In the genomic region with DNA sequence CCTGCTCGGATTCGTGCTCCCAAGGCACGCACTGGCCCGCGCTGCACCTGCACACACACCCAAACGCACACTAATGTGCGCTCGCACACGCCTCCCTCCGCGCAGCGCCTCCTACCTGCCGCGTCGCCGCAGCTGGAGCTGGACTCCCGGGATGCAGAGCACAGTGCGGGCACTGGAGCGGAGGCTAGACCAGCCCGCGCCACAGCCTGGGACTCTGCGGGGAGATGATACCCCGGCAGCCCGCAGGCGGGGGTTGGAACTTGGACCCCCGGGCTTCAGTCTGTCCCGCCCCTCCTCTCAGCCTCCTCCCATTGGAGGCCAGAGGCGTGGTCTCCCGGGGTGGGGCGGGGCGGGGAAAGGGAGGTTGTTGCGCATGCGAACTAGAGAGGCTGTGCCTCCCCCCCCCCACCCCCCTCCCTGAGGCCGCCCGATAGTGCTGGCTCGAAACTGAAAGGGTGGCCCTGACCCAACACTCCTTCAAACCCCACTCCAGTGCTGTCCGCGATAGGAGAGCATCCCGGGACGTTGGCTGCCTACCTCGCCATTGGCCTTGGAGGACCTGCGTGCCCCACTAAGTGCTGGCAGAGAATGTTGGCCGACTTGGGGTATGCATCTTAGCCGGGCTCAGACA, we compare ENCODE assay signal across 8 mouse cellular contexts. TPM values are rescaled to one million over a fixed set of nuclear protein-coding genes. Genes with fewer than 3 reads are reported as not detected.
DNase-seq lines count a peak whose midpoint lies in the region; ATAC-seq lines count a peak whose summit lies in the region.

A gene (minus strand): TSS at position 346 of the 631 bp plus-strand sequence.

- H3K4me1 ChIP-seq in intestine, embryonic 14.5 days (replicated peaks; ENCODE audit: control insufficient read depth, insufficient read depth, low read length) = peaks cover 3% of the 10 kb centered on the region; the same call in 1 of the 2 replicates

- no peaks in the 10 kb centered on the region for H3K9me3 ChIP-seq in intestine, embryonic 14.5 days (ENCODE audit: control insufficient read depth, low read length)

- H3K27ac ChIP-seq in intestine, embryonic 14.5 days (ENCODE audit: low read depth) = peak within 1 kb of the TSS; percentile 76

- H3K9ac ChIP-seq in intestine, embryonic 14.5 days (ENCODE audit: low read length) = peak within 1 kb of the TSS; percentile 55

- peak; percentile 62 for ATAC-seq in common myeloid progenitor, adult 5-6 weeks (replicated peaks; ENCODE audit: low read depth, poor library complexity, severe bottlenecking)
- ATAC-seq in intestine, embryonic 14.5 days (replicated peaks; ENCODE audit: low FRiP score, low TSS enrichment, low read depth) = peak; percentile 88
- peak; percentile 62 for ATAC-seq in megakaryocyte-erythroid progenitor cell, adult 5-6 weeks (replicated peaks; ENCODE audit: low FRiP score, low TSS enrichment, poor library complexity, severe bottlenecking)

- H3K4me3 ChIP-seq in intestine, embryonic 14.5 days (ENCODE audit: low read depth, low read length) = peak within 1 kb of the TSS; percentile 82

- peak within 1 kb of the TSS; percentile 76 for H3K4me2 ChIP-seq in intestine, embryonic 14.5 days (ENCODE audit: low read length)

- intact Hi-C loops in left cerebral cortex, postnatal 25 days (cut with DNase I) = no loop called here

- 3% methylated on average over 36 of the region's 44 CpGs for WGBS in intestine, embryonic 14.5 days

- H3K27me3 ChIP-seq in intestine, embryonic 14.5 days (replicated peaks; ENCODE audit: control insufficient read depth, insufficient read depth, low read length) = no peaks in the 10 kb centered on the region

- no peaks in the 10 kb centered on the region for H3K36me3 ChIP-seq in intestine, embryonic 14.5 days (ENCODE audit: control insufficient read depth, insufficient read depth, low read length)

- peak; percentile 63 for DNase-seq in urinary bladder, adult 2 months (ENCODE audit: low spot score)
- DNase-seq in urinary bladder, postnatal 25 days (ENCODE audit: low spot score) = no peak
- DNase-seq in gastrocnemius, postnatal 25 days = peak; percentile 78
- DNase-seq in intestine, embryonic 14.5 days (ENCODE audit: low spot score) = peak; percentile 92
- peak; percentile 55 to 66 for DNase-seq in left cerebral cortex, postnatal 25 days (ENCODE audit: low spot score in 2 of 2)
- DNase-seq in spleen, adult 12 weeks (ENCODE audit: low spot score) = peak; percentile 81

RNA-seq across cellular contexts. Expression of the gene that starts here (rescaled TPM):
- 71.4 and 76.6 TPM in 2 replicates for polyA plus RNA-seq in urinary bladder, adult 2 months (2012; rRNA removed)
- 10.6 and 15.1 TPM in 2 replicates for total RNA-seq in common myeloid progenitor, adult 5-6 weeks (2017)
- 1 to 10 TPM; 1.6 to 2.4 TPM for total RNA-seq in gastrocnemius, postnatal 25 days (2021)
- polyA plus RNA-seq in intestine, embryonic 14.5 days (2014; fragmentation: Nextera tagmentation; extraction: Ambion mirVana) = 6.1 and 6.7 TPM in 2 replicates
- total RNA-seq in left cerebral cortex, postnatal 25 days (2021) = 10 to 100 TPM; 33.4 to 37.9 TPM
- total RNA-seq in megakaryocyte-erythroid progenitor cell, adult 5-6 weeks (2014; fragmentation: Nextera tagmentation) = 7.5 and 8.3 TPM in 2 replicates
- 5.6 and 5.9 TPM in 2 replicates for total RNA-seq in megakaryocyte-erythroid progenitor cell, adult 5-6 weeks (2017)
